Mouse (Mus musculus) MEL (cell line): Measurements from ENCODE around the gene Cacna1c.

Experiments
- CHD1 ChIP-seq: IDR thresholded peaks from 2 replicates; pipeline ENCODE4 v1.6.1; 2012; ENCODE audit warnings: low read depth, mild to moderate bottlenecking, inconsistent platforms, low read length, improper control_type of control experiment
- POLR2A ChIP-seq, 2 experiments: IDR thresholded peaks; 2 replicates each; pipeline ENCODE4 v1.6.1; 2011 to 2012; ENCODE audit warnings: low read length in 2 of 2, mild to moderate bottlenecking in 2 of 2, control low read depth in 1 of 2, improper control_type of control experiment in 1 of 2, low read depth in 1 of 2, moderate library complexity in 1 of 2; ENCODE audit not compliant: control insufficient read depth in 1 of 2, insufficient read depth in 1 of 2, poor library complexity in 1 of 2

DNA sequence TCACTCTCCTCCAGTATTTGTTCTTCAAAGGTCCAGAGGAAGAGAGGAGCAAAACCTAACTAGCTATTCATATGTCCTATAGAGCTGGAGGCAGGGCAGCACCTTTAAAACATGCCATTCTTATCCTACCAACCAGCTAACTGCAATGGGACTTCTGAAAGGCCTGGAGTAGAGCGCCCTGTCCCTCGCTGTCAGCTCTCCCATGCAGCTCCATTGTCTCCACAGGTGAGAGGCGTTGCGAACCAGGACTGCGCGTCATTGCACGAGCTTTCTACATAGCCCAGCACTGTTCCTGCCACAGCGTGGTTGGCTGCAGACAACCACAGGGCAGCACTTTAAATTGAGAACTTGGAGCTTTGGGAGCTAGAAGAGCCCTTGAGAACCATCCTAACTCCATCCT, 67.7 kb downstream of the Cacna1c start:
- TF ChIP-seq CHD1 = no peak
- TF ChIP-seq POLR2A (IDR thresholded peaks at IDR 0.05; ENCODE audit: control insufficient read depth in 1 of 2, insufficient read depth in 1 of 2, low read depth in 1 of 2, low read length in 2 of 2, poor library complexity in 1 of 2) = no peak
